Mouse (Mus musculus) common myeloid progenitor, adult 5-6 weeks (primary cell): ENCODE results near the gene Pnpla2. TPM values are rescaled to one million over a fixed set of nuclear protein-coding genes. Genes with fewer than 3 reads are reported as not detected.

Experiments used
- ATAC-seq: replicated peaks from 2 replicates; pipeline ENCODE4 v1.8.0; 2016; ENCODE audit warnings: low read depth, mild to moderate bottlenecking, moderate TSS enrichment, inconsistent platforms; ENCODE audit not compliant: poor library complexity, severe bottlenecking
- total RNA-seq: library from RNA; stranded (forward); fragments of 200-1000, 187-1606 nt; gene quantifications from 2 replicates; pipeline ENCODE4 v1.2.3, GENCODE M21; 2017

The Pnpla2 gene
- total RNA-seq, 1 experiment from 2014 or later, result 14.4 TPM

- ATAC-seq, result peak; percentile 13
These were observed 22.7 kb downstream of the Pnpla2 start for GRCm38 (mm10) chr7:141477578-141478269.

GRCm38 (mm10) chr7:141478270-141478748 lies 23.3 kb downstream of the Pnpla2 start:
- ATAC-seq, result no peak

- ATAC-seq, result peak; percentile 67
These were observed 26.0 kb downstream of the Pnpla2 start for GRCm38 (mm10) chr7:141480842-141481497.

- ATAC-seq, result peak; percentile 39
These were observed 26.8 kb downstream of the Pnpla2 start for GRCm38 (mm10) chr7:141481498-141482401.

- no peak for ATAC-seq
These were observed 27.6 kb downstream of the Pnpla2 start for GRCm38 (mm10) chr7:141482531-141483024.

- ATAC-seq, result no peak
These were observed 28.2 kb downstream of the Pnpla2 start for GRCm38 (mm10) chr7:141483114-141483653.

GRCm38 (mm10) chr7:141484186-141485120 lies 29.5 kb downstream of the Pnpla2 start:
- ATAC-seq, result no peak

- no peak for ATAC-seq
These were observed 30.2 kb downstream of the Pnpla2 start for GRCm38 (mm10) chr7:141485186-141485585.

- no peak for ATAC-seq
These were observed 30.6 kb downstream of the Pnpla2 start for GRCm38 (mm10) chr7:141485606-141486005.

GRCm38 (mm10) chr7:141486239-141486638 lies 31.2 kb downstream of the Pnpla2 start:
- ATAC-seq, result no peak

- no peak for ATAC-seq
These were observed 32.1 kb downstream of the Pnpla2 start for GRCm38 (mm10) chr7:141487141-141487540.

GRCm38 (mm10) chr7:141491151-141491550 lies 36.2 kb downstream of the Pnpla2 start:
- ATAC-seq, result peak; percentile 63

GRCm38 (mm10) chr7:141492738-141493137 lies 37.7 kb downstream of the Pnpla2 start:
- ATAC-seq, result no peak

- no peak for ATAC-seq
These were observed 38.7 kb downstream of the Pnpla2 start for GRCm38 (mm10) chr7:141493729-141494128.

- ATAC-seq, result no peak
These were observed 40.4 kb downstream of the Pnpla2 start for GRCm38 (mm10) chr7:141495379-141495778.

- ATAC-seq, result no peak
These were observed 40.9 kb downstream of the Pnpla2 start for GRCm38 (mm10) chr7:141495940-141496339.

- ATAC-seq, result no peak
These were observed 42.6 kb downstream of the Pnpla2 start for GRCm38 (mm10) chr7:141497600-141497999.

GRCm38 (mm10) chr7:141501820-141502555 lies 47.0 kb downstream of the Pnpla2 start:
- no peak for ATAC-seq
